Mouse (Mus musculus): ENCODE measurements around the gene Cdiptos.

The Cdiptos gene

DNA sequence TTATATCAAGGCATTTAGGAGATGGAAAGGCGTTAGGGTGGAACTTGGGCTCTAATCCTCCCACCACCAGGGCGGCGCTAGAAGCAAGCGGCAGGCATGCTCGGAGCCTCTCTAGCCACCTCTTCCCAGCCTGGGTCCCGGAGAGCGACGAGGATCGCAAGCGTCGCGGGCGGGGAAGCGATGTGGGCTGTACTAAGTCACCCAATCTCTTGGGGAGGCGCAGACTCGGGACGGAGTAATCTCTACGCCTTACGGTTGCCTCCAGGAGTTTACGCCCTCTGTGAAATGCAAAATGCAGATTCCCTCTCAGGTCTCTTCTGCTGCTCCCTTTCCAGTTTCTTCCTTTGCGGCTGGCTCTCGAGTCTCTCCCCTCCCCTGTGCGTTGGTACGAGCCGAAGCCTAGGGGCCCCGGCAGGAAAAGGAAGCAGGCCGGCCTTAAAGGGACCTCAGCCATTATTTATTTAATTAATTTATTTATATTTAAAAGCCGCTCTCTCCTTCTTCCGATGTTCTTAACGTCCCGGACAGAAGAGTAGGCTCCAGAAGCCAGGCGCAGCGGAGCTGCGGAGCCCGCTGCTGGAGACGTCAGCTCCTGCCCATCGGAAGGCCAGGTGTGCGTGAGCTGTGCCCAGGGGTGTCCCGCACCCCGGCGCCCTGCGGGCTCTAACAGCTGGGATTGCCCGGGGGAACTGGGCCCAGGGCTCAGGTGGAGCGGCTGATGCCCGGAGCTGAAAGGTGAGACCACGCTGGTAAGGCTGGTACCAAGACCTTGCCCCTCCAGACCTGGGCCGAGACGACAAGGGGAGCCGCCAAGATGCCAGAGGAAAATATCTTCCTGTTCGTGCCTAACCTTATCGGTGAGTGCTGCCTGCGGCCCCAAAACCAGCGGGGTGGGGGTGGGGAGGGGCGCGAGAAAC is at the start of gene Cdiptos:
Cdiptos (minus strand) TSS at position 149 of the 917 bp plus-strand sequence.
- DNase-seq, result peak; percentile 97 to 99

DNA sequence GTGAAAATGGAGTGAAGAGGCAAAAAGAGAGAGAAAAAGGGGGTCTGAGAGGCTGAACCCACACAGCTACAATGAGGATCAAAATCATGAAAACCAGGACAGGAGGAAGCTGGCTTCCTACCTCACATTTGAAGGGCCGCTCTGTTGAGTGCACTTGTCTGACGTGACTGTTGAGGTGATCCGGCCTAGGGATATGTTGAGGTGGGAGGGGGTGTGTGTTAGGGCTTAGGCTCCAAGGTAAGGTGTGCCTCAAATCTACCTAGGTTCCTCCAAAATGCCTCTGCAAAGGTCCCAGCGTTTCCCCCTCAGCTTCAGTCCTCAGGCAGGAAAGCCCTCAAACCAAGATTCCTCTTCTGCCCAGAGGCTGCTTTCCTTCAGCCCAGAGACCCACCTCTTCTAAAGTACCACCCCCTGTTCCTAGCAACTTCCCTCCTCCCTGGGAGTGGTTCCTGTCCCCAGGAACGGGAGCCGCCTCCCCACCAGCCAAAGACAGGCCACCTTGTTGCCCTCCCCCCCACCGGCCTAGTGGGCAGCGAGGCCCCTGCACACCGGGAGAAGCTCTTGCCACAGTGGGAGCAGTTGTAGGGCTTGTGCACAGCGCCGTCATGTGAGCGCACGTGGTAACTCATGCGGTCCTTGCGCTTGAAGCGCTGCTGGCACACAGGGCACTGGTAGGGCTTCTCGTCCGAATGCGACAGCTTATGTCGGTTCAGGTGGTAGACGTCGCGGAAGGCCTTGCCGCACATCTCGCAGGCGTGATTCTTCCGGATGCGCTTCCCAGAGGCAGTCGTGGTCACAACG is 49.1 kb upstream of the Cdiptos start:
- DNase-seq, result peak; percentile 90 to 91

DNA sequence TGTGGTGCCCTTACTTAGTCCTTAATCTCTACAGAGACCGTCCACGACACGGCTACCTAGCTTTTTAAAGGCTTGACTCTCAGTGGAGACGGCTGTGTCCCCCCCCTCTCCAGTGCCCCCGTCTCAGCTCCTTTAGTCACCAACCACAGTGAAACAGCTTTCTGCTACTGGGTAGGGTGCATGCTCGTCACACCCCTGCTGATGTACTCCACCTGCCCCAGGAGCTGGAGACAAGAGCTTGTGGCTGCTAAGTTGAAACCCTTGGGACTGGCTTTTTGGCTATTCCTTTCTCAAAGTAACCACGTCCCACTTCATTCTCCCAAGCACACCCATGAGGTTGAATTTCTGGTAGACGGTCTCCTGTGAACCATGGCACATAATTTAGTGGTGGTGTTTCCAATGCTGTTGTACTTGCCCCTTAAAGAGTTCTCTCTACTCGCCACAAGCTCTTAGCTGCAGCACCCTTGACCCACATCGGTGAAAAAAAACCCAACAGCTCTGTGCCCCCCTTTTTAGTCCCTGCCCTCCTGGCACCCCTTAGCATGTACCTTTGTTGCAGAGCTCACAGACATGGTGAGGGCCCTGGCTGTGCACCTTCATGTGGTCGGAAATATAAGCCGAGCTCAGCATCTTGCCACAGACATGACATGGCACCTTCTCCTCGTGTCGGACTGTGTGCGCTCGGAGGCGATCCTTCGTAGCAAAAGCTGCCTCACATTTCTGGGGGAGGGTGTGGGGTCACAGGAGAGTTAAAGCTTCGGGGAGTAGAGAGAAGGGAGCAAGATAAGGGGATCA is 48.2 kb upstream of the Cdiptos start:
- peak; percentile 49 to 58 for DNase-seq

DNA sequence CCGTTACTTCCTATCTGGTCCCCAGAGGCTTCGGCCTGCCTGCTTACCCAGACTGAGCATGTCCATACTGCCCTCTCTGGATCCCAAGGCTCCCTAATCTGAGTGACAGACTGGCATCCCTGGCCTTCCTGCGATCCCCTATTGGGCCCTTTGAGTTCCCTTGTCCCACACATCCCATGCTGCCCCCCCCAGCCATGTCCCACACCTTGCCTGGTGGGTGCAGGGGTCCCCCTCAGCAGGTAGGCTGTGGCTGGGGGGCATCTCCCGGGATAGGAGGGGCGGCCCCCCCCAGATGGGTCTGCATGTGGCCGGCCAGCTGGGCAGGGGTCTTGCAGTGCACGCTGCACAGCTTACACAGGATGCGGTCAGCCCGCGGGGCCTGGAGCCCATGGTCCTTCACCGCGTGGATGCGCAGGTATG is 47.4 kb upstream of the Cdiptos start:
- peak; percentile 45 to 62 for DNase-seq

DNA sequence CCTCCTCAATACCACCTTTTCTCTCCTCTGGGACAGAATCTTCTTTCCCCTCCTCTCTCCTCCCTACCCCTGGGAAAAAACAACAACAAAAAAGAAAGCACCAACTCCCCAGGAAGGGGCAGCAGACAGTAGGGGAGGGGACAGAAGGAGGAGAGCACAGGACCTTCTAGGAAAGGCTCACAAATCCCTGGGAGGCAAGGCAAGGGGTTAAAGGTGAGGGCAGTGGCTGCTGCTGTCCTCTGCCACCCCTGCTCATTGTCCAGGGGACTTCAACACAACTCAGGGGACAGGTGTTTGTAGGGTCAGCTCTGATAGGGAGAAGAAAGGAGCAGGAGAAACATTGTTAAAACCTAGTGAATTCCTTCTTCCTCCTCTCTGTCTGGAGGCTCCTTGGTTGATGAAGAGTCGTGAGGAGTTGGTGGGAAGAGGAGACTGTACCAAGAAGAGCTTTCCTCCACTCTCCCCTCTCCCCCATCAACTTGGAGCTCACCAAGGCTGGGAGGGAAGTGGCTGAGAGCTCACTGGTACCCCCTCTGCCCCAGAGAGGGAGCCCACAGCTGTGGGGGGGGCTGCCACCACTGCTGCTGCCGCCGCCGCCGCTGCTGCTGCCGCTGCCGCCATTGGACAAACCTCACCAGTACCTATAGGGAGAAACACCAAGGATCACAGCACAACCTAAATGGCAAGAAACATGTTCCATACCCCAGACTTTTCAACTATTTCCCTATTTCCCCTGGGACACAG is 46.8 kb upstream of the Cdiptos start:
- DNase-seq, result peak in 1 of 2 experiments; percentile 51

DNA sequence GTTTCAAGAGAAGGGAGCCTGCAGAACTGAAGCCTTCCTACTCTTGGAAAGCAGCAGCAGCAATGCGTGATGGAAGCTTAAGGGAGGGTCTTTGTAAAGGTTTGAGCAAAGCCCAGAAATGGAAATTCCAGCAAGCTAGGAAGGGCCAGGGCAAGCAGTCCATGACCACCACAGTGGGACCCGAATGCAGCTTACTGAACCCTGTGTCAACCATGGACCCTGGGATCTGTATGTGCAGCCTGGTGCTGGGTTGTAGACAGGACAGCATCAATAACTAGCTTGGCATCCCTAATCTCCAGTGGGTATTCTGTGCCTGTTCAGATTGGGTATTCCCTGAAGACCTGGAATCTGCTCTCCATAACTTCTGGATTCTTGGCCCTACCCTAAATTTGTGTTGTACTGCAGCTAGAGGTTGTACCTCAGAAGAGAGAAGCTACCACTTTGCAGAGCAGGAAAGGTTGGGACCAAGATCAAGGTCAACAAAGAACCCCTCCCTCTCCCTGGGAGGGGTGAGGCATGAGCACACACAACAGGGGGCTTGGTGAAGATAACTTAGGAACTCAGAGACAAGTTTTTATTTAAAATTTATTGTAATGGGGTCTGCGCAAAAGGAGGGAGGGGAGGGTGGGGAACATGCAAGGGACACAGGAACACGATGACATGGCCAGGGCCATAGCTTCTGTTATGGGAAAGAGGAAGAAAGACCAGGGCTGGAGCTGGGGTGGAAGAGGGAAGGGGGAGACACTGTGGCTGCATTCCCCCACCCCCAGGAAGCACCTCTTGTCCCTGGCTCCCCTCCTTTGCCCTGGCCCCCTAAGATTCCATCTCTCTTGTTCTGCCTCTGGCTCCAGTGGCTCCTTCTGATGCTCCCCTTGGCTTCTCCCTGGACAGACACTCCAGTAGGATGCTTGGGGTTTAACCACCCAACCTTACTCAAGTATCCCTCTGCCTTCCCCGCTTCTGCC is 45.9 kb upstream of the Cdiptos start:
- DNase-seq, result peak in 1 of 2 experiments; percentile 17

DNA sequence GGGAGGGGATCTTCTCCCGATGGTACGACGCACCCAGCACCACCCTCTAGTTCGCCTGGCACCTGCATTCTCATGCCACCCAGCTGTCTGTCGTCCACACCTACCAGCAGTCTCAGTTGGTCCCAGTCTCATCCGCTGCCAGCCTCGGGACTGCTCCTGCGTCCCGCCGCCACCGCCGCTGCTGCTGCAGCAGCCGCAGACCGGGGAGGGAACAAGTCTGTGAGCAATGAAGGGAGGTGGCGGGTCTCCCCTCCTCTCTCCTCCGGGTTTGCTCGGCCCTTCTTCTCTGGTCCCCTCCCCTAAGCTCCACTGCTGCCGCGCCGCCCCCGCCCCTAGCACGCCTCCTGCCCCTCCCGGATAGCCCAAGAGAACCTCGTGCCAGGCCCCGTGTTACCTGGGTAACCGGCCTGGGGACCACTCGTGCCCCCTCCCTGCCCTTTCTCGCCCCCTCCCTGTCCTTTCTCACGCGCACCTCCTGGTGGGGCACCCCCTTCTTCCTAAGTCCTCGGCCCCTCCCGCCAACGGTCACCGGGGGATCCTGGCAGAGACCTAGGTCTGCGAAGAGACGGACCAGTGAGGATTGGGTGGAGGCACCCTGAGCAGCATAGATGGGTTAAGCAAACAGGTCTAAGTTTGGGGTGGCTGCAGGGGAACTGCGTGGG is 45.1 kb upstream of the Cdiptos start, which contains the start of the genes Gm42742 and Prrt2:
Gm42742 (minus strand) TSS at position 197 of the 662 bp plus-strand sequence.
Prrt2 (minus strand) TSS at position 311 of the 662 bp plus-strand sequence.
- DNase-seq, result peak; percentile 84 to 88

DNA sequence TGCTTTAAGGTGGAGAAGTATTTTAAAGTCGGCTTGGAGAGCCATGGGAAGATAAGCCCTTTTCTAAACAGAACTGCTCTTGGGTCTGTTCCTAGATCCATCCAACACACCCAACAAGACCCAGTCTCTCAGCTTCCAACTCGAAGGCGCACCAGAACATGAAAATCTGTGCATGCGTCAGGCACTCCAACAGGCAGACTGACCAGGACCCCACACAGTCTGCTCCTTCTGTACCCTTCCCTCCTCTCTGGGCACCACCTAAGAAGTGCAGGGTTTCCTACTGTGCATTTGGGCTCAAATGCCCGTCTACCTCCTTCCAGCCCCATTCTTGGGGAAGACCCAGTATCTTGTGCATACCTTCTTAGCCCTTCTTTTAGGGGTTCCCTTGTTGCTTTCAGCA is 44.6 kb upstream of the Cdiptos start:
- DNase-seq, result peak; percentile 58 to 66

DNA sequence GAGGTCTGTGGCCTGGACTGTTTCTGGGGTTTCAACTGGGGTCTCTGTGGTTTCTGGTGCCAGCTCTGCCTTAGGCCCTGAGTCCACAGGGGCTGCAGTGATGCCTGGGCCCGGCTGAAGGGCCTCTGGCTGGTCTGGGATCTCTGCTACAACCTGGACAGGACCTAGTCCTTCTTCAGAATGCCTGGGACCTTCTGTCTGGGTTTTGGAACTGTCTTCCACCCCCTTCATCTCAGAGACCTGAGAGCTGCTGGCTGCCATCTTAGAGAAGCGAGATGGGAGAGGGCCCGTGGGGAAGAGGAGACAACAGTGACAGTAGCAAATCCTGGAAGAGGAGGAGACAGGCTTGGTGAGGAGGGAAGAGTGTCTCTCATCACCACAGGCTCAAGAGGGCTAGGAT is 44.1 kb upstream of the Cdiptos start:
- DNase-seq, result peak; percentile 59

DNA sequence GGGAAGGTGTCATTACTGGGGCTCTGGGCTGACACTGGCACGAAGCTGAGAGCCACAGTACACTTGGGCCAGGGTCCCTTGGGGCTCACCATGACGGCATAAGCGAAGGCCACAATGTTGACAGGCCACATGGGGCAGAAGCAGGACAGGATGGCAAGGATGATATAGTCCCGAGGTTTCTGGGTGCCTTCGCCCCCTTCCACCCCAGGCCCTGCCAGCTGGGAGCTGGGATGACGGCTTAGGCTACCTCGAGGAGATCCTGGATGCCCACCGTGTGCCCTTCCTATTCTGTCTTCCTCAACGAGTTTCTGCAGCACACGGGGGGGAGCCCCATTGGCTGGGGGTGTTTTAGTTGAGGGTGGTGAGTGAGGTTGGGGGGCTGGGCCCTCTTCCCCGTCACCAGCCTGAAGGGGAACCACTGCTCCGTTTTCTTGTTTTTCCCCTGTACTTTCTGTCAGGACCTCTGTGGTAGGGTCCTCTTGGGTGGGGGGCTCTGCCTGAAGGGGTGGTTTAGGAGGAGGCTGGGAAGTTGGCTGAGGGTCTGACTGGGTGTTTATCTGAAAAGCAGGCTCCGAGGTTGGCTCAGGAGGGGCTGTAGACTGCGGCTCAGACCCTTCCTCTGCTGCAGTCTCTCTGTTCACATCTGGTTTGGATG is 43.5 kb upstream of the Cdiptos start:
- DNase-seq, result peak; percentile 47 to 53

DNA sequence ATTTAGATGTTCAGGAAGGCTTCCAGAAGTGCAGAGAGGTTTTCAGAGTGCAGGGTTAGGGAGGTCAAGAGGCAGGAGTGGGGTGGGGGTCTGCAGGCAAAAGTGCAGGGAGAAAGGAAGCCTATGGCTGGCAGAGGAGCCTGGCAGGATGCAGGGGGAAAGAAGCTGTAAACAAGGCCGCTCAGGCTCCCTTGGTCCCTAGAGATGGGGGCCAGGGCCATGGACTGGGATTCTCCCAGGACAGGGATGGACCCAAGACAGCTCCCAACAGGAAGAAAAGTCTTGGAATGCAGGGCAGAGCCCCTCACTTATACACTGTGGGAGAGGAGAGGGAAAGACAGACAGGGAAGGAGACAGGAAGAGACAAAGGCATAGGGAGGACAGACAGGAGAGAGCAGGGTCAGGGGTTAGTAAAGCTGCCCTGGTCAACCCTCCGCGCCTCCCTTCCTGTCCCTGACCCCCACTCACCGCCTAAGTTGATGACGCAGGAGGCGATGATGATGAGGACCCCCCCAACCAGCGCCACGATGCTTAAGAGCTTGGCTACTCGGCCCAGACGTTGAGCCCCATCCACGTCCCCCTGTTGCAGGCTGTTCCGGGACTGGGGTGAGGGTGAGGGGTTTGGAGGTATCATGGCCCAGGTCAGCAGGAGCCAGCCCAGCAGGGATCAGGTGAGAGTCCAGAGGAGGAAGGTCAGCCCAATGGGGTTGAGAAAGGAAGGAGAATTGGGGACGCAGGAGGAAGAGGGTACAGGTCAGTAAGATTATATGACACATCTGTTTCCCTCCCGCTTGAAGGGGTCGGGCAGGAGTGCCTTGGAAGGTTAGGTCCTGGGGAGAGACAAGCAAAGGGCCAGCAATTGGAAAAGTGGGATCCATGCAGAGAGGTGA is 42.8 kb upstream of the Cdiptos start:
- DNase-seq, result peak; percentile 49 to 52

DNA sequence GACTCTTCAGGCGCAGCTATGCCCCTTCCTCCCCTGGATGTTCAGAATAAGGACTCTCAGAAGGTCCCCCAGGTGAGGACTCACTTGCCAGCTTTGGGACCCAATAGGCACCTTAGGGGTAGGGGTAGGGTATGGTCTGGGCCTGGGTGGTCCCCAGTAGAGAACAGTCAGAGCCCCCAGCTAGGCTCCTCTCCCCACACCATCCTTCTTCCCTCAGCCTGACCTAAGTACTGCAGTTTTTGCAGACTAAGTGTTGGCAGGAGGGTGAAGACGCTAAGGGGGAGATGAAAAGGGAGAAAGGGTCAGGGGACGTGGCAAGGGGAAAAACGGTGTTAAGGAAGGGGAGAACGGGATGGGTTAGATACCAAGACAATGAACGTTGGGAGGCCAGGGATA is 42.0 kb upstream of the Cdiptos start:
- peak; percentile 32 to 34 for DNase-seq

DNA sequence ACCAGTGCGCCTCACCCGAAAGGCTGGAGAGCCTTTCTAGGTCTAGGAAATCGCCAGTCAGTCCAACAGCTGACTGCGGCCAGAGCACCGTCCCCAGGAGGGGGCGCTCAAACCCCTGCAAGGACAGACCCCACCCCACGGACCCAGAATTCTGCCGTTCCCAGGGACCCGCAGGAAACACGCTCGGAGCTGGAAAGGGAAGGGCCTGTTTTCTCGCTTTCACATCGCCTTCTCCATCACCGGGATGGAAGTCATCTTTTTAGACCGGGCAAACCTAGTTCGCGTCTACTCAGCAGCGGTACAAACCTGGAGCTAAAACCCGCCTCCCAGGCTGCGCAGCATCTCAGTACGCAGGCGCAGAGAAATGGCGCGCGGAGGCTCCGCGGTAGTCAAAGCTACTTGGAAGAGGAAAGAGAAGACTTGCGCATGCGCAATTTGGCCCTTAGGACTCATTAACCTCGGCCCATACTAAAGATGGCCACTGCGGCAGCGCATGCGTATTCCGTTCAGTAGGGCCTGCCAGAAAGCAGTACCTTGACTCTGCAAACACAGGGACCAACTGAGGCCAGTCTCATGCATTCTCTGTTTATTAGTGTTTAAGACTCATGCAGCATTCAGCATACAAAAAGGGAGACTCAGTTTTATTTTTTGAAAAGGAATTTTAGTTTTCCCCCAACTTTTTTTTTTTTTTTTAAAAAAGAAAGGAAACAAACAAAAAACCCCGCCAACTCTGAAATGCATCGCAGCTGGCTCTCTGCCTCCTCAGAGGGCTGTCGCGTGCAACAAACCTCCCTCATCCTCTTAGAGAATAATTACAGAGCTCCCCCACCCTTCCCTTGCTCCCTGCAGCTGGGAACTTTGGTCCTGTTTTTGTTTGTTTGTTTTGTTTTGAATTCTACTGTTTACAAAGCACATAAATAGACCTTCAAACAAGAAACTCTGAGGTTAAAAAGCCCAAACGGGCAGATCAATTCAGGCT is 41.4 kb upstream of the Cdiptos start, which contains the start of gene Pagr1a:
Pagr1a (minus strand) TSS at position 382 of the 979 bp plus-strand sequence.
- peak; percentile 97 to 98 for DNase-seq

DNA sequence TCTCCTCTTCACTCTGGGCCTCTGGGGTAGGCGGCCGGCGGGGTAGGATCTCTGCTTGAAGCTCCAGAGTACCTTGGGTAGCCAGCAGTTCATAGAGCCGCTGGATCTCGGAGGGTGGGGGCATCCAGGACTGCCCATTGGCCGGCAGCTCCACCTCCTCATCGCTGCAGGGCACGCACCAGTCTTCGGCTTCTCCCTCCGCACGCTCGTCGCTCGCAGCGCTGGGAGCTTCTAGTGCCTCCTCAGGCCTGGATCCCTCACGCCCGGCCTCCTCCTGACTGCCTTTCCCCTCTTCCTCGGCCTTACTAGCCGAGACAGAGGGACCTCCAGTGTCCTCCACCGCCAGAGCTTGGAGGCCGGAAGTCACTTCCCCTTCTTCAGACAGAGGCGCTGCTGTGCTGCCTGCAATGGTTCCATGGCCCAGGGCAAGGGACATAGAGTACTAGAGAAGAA is 40.6 kb upstream of the Cdiptos start:
- DNase-seq, result peak; percentile 78 to 80

DNA sequence TGATC is 40.4 kb upstream of the Cdiptos start, which contains the start of gene Pagr1b:
Pagr1b (minus strand) TSS at position 4 of the 5 bp plus-strand sequence.
- no peak for DNase-seq

DNA sequence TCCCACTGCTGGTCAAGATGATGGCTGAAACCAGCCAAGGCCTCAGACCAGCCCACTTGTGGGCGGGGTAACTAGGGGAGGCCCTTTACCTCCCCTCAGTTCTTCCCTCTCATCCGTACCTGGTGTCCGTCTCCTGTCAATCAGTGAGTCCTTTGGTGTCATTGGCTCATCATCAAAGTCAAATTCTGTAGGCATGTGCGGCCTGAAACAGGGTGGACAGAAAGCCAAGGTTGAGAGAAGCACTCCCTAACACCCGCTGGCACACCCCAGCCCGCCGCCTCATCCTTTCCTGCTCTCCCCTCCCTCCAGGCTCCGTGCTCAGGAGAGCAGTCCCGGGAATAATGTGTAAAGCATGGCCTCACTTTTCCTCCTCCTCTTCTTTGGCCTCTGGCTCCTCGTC is 40.2 kb upstream of the Cdiptos start:
- DNase-seq, result peak in 1 of 2 experiments; percentile 74

DNA sequence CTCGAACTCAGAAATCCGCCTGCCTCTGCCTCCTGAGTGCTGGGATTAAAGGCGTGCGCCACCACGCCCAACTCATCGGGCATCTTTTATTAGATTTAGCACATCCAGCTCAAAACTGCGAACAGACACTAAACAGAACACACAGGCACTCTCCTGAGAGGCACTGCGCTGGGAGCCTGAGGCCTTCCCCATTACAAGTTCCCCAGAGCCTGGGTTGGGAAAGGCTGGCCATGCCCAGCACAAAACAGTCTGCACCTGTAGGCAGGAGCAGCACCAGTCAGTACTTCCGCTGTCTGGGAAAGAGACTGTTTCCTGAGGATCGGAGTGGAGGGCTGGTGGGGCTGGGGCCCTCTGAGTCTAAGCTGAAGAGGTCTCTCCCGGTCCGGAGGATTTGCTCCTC is 39.1 kb upstream of the Cdiptos start:
- peak; percentile 32 to 42 for DNase-seq

DNA sequence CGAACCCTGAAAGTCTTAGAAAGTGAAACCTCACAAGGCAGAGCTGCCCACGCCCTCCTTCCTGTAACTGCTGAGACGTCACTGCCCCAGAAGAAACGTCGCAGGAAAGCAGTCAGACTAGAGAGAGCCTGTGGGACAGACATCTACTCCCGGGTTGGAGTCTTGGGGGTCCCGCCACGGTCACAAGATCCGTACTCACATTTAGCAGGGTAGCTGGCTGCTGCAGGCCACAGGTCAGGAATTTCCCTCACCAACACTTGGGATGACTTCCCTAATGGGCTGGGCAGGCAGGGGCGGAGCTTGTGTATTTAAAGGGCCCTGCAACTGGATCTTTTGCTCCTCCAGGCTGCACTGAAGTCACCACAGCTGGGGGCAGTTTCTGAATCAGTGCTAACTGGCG is 38.4 kb upstream of the Cdiptos start, which contains the start of gene Mvp:
Mvp (minus strand) TSS at position 302 of the 400 bp plus-strand sequence.
- DNase-seq, result peak; percentile 66 to 74
